Comparison of ENCODE assay signal across 8 mouse cellular contexts in genomic region chr5:36989625-36989977, GRCm38 (mm10). TPM values are rescaled to one million over a fixed set of nuclear protein-coding genes. Genes with fewer than 3 reads are reported as not detected.
DNase-seq lines count a peak whose midpoint lies in the region; ATAC-seq lines count a peak whose summit lies in the region.

No protein-coding gene starts in this region.

- no peaks in the 10 kb centered on the region for H3K27me3 ChIP-seq in neural tube, embryonic 11.5 days (ENCODE audit: control insufficient read depth, insufficient read depth, low read length)
- H3K27me3 ChIP-seq in forebrain, embryonic 15.5 days, result no peaks in the 10 kb centered on the region
- no peaks in the 10 kb centered on the region; the same call in 1 of the 2 replicates for H3K27me3 ChIP-seq in liver, embryonic 16.5 days (ENCODE audit: control insufficient read depth, insufficient read depth, low read depth, low read length)

- 0% methylated on average over 3 of the region's 3 CpGs for WGBS in neural tube, embryonic 11.5 days
- WGBS in forebrain, embryonic 15.5 days, result 4% methylated on average over 3 of the region's 3 CpGs
- 6% methylated on average over 3 of the region's 3 CpGs for WGBS in liver, embryonic 16.5 days (ENCODE audit: insufficient replicate concordance)

- H3K4me2 ChIP-seq in neural tube, embryonic 11.5 days (ENCODE audit: low read depth), result peak overlapping the region; percentile 97
- H3K4me2 ChIP-seq in forebrain, embryonic 15.5 days (replicated peaks), result peak overlapping the region; percentile 93
- peak overlapping the region; percentile 74; the same call in 1 of the 2 replicates for H3K4me2 ChIP-seq in liver, embryonic 16.5 days (ENCODE audit: low read depth, low read length)

- no peaks in the 10 kb centered on the region for H3K36me3 ChIP-seq in neural tube, embryonic 11.5 days (ENCODE audit: control insufficient read depth, insufficient read depth, low read length)
- H3K36me3 ChIP-seq in forebrain, embryonic 15.5 days, result no peaks in the 10 kb centered on the region
- no peaks in the 10 kb centered on the region for H3K36me3 ChIP-seq in liver, embryonic 16.5 days (ENCODE audit: control insufficient read depth, insufficient read depth)

- H3K4me3 ChIP-seq in neural tube, embryonic 11.5 days (ENCODE audit: low read depth, low read length), result no peak overlapping the region
- H3K4me3 ChIP-seq in forebrain, embryonic 15.5 days, result peak overlapping the region; percentile 58
- peak overlapping the region; percentile 57; the same call in 1 of the 2 replicates for H3K4me3 ChIP-seq in liver, embryonic 16.5 days (ENCODE audit: low read depth, low read length)

- no peaks in the 10 kb centered on the region for H3K9me3 ChIP-seq in neural tube, embryonic 11.5 days (ENCODE audit: control insufficient read depth, low read length)
- no peaks in the 10 kb centered on the region for H3K9me3 ChIP-seq in forebrain, embryonic 15.5 days
- H3K9me3 ChIP-seq in liver, embryonic 16.5 days (replicated peaks; ENCODE audit: control insufficient read depth, low read length), result no peaks in the 10 kb centered on the region

- peaks cover 6% of the 10 kb centered on the region for H3K4me1 ChIP-seq in neural tube, embryonic 11.5 days (ENCODE audit: control insufficient read depth, insufficient read depth, low read length)
- peaks cover 22% of the 10 kb centered on the region for H3K4me1 ChIP-seq in forebrain, embryonic 15.5 days
- H3K4me1 ChIP-seq in liver, embryonic 16.5 days (ENCODE audit: control insufficient read depth, low read depth, low read length), result no peaks in the 10 kb centered on the region; the same call in 1 of the 2 replicates

- ATAC-seq in neural tube, embryonic 11.5 days (ENCODE audit: insufficient read depth, low FRiP score, low TSS enrichment), result no peak
- ATAC-seq in forebrain, embryonic 15.5 days (replicated peaks), result no peak
- ATAC-seq in liver, embryonic 16.5 days (ENCODE audit: low read depth), result no peak
- no peak for ATAC-seq in inflammation-experienced regulatory T-cells, adult 6 months

- no peak overlapping the region for H3K27ac ChIP-seq in neural tube, embryonic 11.5 days (ENCODE audit: low read depth, low read length)
- no peak overlapping the region for H3K27ac ChIP-seq in forebrain, embryonic 15.5 days (replicated peaks)
- no peak overlapping the region for H3K27ac ChIP-seq in liver, embryonic 16.5 days (ENCODE audit: low read length)

- H3K9ac ChIP-seq in neural tube, embryonic 11.5 days (ENCODE audit: low read length), result no peak overlapping the region
- H3K9ac ChIP-seq in forebrain, embryonic 15.5 days (replicated peaks), result no peak overlapping the region
- no peak overlapping the region for H3K9ac ChIP-seq in liver, embryonic 16.5 days (ENCODE audit: low read depth, low read length)

- DNase-seq in neural tube, embryonic 11.5 days (ENCODE audit: low spot score), result no peak
- no peak for DNase-seq in neural tube, embryonic 10.5 days (ENCODE audit: extremely low spot score, low spot score)
- DNase-seq in thymus, postnatal 14 days, result peak; percentile 40
- DNase-seq in adrenal gland, postnatal 4 days (ENCODE audit: low spot score in 2 of 2), result no peak
- no peak for DNase-seq in right cerebral cortex, adult 18-20 months

RNA-seq across cellular contexts. Expression of gene Wfs1, which starts 0.6 kb away (rescaled TPM):
- 8.7 and 8.9 TPM in 2 replicates for polyA plus RNA-seq in neural tube, embryonic 11.5 days (2014; fragmentation: Nextera tagmentation; extraction: Ambion mirVana)
- 5.3 and 6.1 TPM in 2 replicates for polyA plus RNA-seq in forebrain, embryonic 15.5 days (2015; fragmentation: Nextera tagmentation; extraction: Ambion mirVana)
- 1.6 and 2.0 TPM in 2 replicates for polyA plus RNA-seq in liver, embryonic 16.5 days (2015; fragmentation: Nextera tagmentation; extraction: Ambion mirVana)
- 10 to 100 TPM; 16.6 to 18.5 TPM for total RNA-seq in adrenal gland, postnatal 4 days (2021)
- polyA plus RNA-seq in inflammation-experienced regulatory T-cells, adult 6 months (2017; shearing (Covaris generic)), result 1 to 10 TPM in 2 of 3 experiments, under 1 TPM in 1; 0.68 to 1.5 (median 1.2) TPM
